Mouse (Mus musculus) embryonic facial prominence, embryonic 10.5 days (tissue): ENCODE results near the gene Fen1. TPM values are rescaled to one million over a fixed set of nuclear protein-coding genes. Genes with fewer than 3 reads are reported as not detected.
"Not testable (repeated sequence)": the region's sequence is repeated elsewhere in the genome, so short reads cannot be mapped to it uniquely, and the experiment has no call there.

Experiments used
- DNase-seq: peaks from one replicate; pipeline ENCODE4 v3.0.0-alpha.2; 2017; ENCODE audit warnings: low spot score
- H3K27ac ChIP-seq: fragments of 300-500 bp; sonication (generic); replicated peaks from 2 replicates; pipeline ENCODE4 v1.5.1; 2016; ENCODE audit warnings: mild to moderate bottlenecking
- H3K27me3 ChIP-seq: fragments of 300-500 bp; sonication (generic); replicated peaks from 2 replicates; pipeline ENCODE4 v1.6.1; 2016; ENCODE audit warnings: low read depth, mild to moderate bottlenecking; ENCODE audit not compliant: poor library complexity, severe bottlenecking
- H3K36me3 ChIP-seq: fragments of 300-500 bp; sonication (generic); replicated peaks from 2 replicates; pipeline ENCODE4 v1.6.1; 2016; ENCODE audit warnings: mild to moderate bottlenecking, moderate library complexity
- H3K4me1 ChIP-seq: fragments of 300-500 bp; sonication (generic); 2 replicates; pipeline ENCODE4 v1.6.1; 2016
- H3K4me3 ChIP-seq: fragments of 300-500 bp; sonication (generic); 2 replicates; pipeline ENCODE4 v1.5.1; 2016; ENCODE audit warnings: mild to moderate bottlenecking, moderate library complexity
- H3K9me3 ChIP-seq: fragments of 300-500 bp; sonication (generic); 2 replicates; pipeline ENCODE4 v1.6.1; 2016; ENCODE audit warnings: mild to moderate bottlenecking
- WGBS: fragments of 180-500 bp; shearing (Covaris S2); methylation state at CpG from one replicate; pipeline ENCODE4 v1.1.7; 2016; 5-methylcytosine and 5-hydroxymethylcytosine counted together
- polyA plus RNA-seq: library from polyadenylated mRNA; unstranded; fragments of >200 nt; fragmentation: Nextera tagmentation; extraction: Ambion mirVana; gene quantifications from 2 replicates; pipeline ENCODE4 v1.2.1, GENCODE M21; 2016

The Fen1 gene
- polyA plus RNA-seq, 1 experiment from 2014 or later: 183 TPM

- H3K27me3 ChIP-seq: no peaks in the 10 kb centered on the region
These were observed 30.8 kb downstream of the Fen1 start for GRCm38 (mm10) chr19:10173116-10173718.

GRCm38 (mm10) chr19:10171846-10172245 is 32.1 kb downstream of the Fen1 start:
- H3K27ac ChIP-seq: no peak overlapping the region
- no peak overlapping the region for H3K4me3 ChIP-seq
- H3K9me3 ChIP-seq: no peaks in the 10 kb centered on the region
- H3K4me1 ChIP-seq: peaks cover 1% of the 10 kb centered on the region
- DNase-seq: no peak
- H3K27me3 ChIP-seq: no peaks in the 10 kb centered on the region
- H3K36me3 ChIP-seq: no peaks in the 10 kb centered on the region

More at GRCm38 (mm10) chr19:10173116-10173718, 30.8 kb downstream of the Fen1 start:
- Histone ChIP-seq H3K9me3 (no peaks in the 10 kb centered on the region), H3K4me3 (no peak overlapping the region), H3K4me1 (peaks cover 6% of the 10 kb centered on the region), H3K27ac (no peak overlapping the region), H3K36me3 (no peaks in the 10 kb centered on the region)
- WGBS: 89% methylated on average over 5 of the region's 5 CpGs
- DNase-seq: no peak

GRCm38 (mm10) chr19:10171359-10171758 is 32.6 kb downstream of the Fen1 start:
- 83% methylated on average over 7 of the region's 7 CpGs for WGBS
- H3K4me3 ChIP-seq: no peak overlapping the region
- no peaks in the 10 kb centered on the region for H3K27me3 ChIP-seq
- H3K4me1 ChIP-seq: no peaks in the 10 kb centered on the region
- H3K36me3 ChIP-seq: no peaks in the 10 kb centered on the region
- no peak overlapping the region for H3K27ac ChIP-seq
- H3K9me3 ChIP-seq: no peaks in the 10 kb centered on the region
- DNase-seq: no peak

GRCm38 (mm10) chr19:10170466-10170865 is 33.5 kb downstream of the Fen1 start:
- WGBS: 32% methylated on average over 1 of the region's 1 CpGs
- Histone ChIP-seq H3K27ac (no peak overlapping the region), H3K36me3 (no peaks in the 10 kb centered on the region), H3K27me3 (no peaks in the 10 kb centered on the region), H3K9me3 (no peaks in the 10 kb centered on the region), H3K4me1 (no peaks in the 10 kb centered on the region), H3K4me3 (no peak overlapping the region)
- DNase-seq: no peak

- not testable (repeated sequence) for H3K4me3 ChIP-seq, DNase-seq, H3K27me3 ChIP-seq, H3K4me1 ChIP-seq, H3K27ac ChIP-seq, H3K9me3 ChIP-seq, H3K36me3 ChIP-seq
- 78% methylated on average over 3 of the region's 3 CpGs for WGBS
These were observed 34.2 kb downstream of the Fen1 start for GRCm38 (mm10) chr19:10169692-10170330.

GRCm38 (mm10) chr19:10169179-10169578 is 34.8 kb downstream of the Fen1 start:
- Histone ChIP-seq H3K4me1 (no peaks in the 10 kb centered on the region), H3K27ac (no peak overlapping the region), H3K27me3 (no peaks in the 10 kb centered on the region), H3K36me3 (no peaks in the 10 kb centered on the region), H3K4me3 (no peak overlapping the region), H3K9me3 (no peaks in the 10 kb centered on the region)
- DNase-seq: no peak

- no peaks in the 10 kb centered on the region for H3K27me3 ChIP-seq
These were observed 35.5 kb downstream of the Fen1 start for GRCm38 (mm10) chr19:10168441-10168840.

GRCm38 (mm10) chr19:10167951-10168350 is 36.0 kb downstream of the Fen1 start:
- no peak overlapping the region for H3K4me3 ChIP-seq
- H3K4me1 ChIP-seq: no peaks in the 10 kb centered on the region
- no peak overlapping the region for H3K27ac ChIP-seq
- no peaks in the 10 kb centered on the region for H3K27me3 ChIP-seq
- no peaks in the 10 kb centered on the region for H3K9me3 ChIP-seq
- WGBS: 94% methylated on average over 1 of the region's 1 CpGs
- H3K36me3 ChIP-seq: no peaks in the 10 kb centered on the region
- no peak for DNase-seq

More at GRCm38 (mm10) chr19:10168441-10168840, 35.5 kb downstream of the Fen1 start:
- no peaks in the 10 kb centered on the region for H3K9me3 ChIP-seq
- WGBS: 81% methylated on average over 3 of the region's 3 CpGs
- no peaks in the 10 kb centered on the region for H3K36me3 ChIP-seq
- no peak overlapping the region for H3K4me3 ChIP-seq
- DNase-seq: no peak
- H3K4me1 ChIP-seq: no peaks in the 10 kb centered on the region
- H3K27ac ChIP-seq: no peak overlapping the region

GRCm38 (mm10) chr19:10167112-10167511 is 36.9 kb downstream of the Fen1 start:
- Histone ChIP-seq H3K36me3 (no peaks in the 10 kb centered on the region), H3K4me3 (no peak overlapping the region), H3K4me1 (no peaks in the 10 kb centered on the region), H3K27me3 (no peaks in the 10 kb centered on the region), H3K9me3 (no peaks in the 10 kb centered on the region; the same call in 1 of the 2 replicates), H3K27ac (no peak overlapping the region)
- WGBS: 80% methylated on average over 4 of the region's 4 CpGs
- no peak for DNase-seq

- H3K27me3 ChIP-seq, DNase-seq, H3K9me3 ChIP-seq, H3K4me1 ChIP-seq, H3K4me3 ChIP-seq, H3K36me3 ChIP-seq, H3K27ac ChIP-seq: not testable (repeated sequence)
- WGBS: 90% methylated on average over 4 of the region's 4 CpGs
These were observed 38.0 kb downstream of the Fen1 start for GRCm38 (mm10) chr19:10165928-10166327.

- WGBS: 80% methylated on average over 3 of the region's 3 CpGs
- H3K36me3 ChIP-seq: no peaks in the 10 kb centered on the region
- no peak overlapping the region for H3K27ac ChIP-seq
- H3K9me3 ChIP-seq: no peaks in the 10 kb centered on the region; the same call in 1 of the 2 replicates
- no peak overlapping the region for H3K4me3 ChIP-seq
- H3K27me3 ChIP-seq: no peaks in the 10 kb centered on the region
- H3K4me1 ChIP-seq: no peaks in the 10 kb centered on the region
- DNase-seq: no peak
These were observed 40.1 kb downstream of the Fen1 start for GRCm38 (mm10) chr19:10163896-10164295.

GRCm38 (mm10) chr19:10157725-10158124 is 46.2 kb downstream of the Fen1 start:
- no peak overlapping the region for H3K4me3 ChIP-seq
- H3K9me3 ChIP-seq: no peaks in the 10 kb centered on the region; the same call in 1 of the 2 replicates
- 71% methylated on average over 2 of the region's 2 CpGs for WGBS

GRCm38 (mm10) chr19:10149189-10149588 is 54.8 kb downstream of the Fen1 start:
- no peak for DNase-seq
- H3K36me3 ChIP-seq: no peaks in the 10 kb centered on the region
- no peaks in the 10 kb centered on the region for H3K9me3 ChIP-seq
- WGBS: 68% methylated on average over 3 of the region's 3 CpGs
- no peak overlapping the region for H3K27ac ChIP-seq
- H3K4me1 ChIP-seq: peaks cover 12% of the 10 kb centered on the region
- H3K4me3 ChIP-seq: no peak overlapping the region
- no peaks in the 10 kb centered on the region for H3K27me3 ChIP-seq

More at GRCm38 (mm10) chr19:10157725-10158124, 46.2 kb downstream of the Fen1 start:
- no peak overlapping the region for H3K27ac ChIP-seq
- no peaks in the 10 kb centered on the region for H3K27me3 ChIP-seq
- no peaks in the 10 kb centered on the region for H3K4me1 ChIP-seq
- no peak for DNase-seq
- H3K36me3 ChIP-seq: no peaks in the 10 kb centered on the region
